Mouse (Mus musculus): ENCODE results near the gene Atp8b5. TPM values are rescaled to one million over a fixed set of nuclear protein-coding genes. Genes with fewer than 3 reads are reported as not detected.

The Atp8b5 gene
- polyA plus RNA-seq, 2 experiments: 0.06 TPM; not detected in 1

DNA sequence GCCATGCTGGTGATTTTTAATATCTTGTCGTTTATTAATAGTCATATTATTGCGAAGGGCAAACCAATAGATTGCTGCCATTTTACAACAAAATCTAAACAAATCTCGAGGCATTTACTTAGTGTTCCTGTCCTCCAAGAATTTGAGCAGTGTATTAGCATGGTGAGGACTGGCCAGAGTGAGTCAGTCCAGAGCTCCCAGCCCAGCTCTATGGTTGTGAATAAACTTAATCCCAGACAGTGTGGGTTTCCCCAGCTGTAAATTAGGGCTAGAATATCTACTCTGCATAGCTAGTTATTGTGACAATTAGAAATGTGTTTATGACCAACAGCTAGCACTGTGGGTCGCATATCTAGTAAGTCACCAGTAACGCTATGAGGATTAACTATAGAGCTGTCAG lies 129.4 kb downstream of the Atp8b5 start:
- no peaks in the 10 kb centered on the region for H3K36me3 ChIP-seq (replicated peaks; ENCODE audit: control insufficient read depth, insufficient read depth, low read depth)
- WGBS (ENCODE audit: insufficient replicate concordance): 66% methylated on average over 5 of the region's 5 CpGs
- H3K27ac ChIP-seq: no peak overlapping the region
- DNase-seq (ENCODE audit: low read depth in 3 of 3, low spot score in 3 of 3) (no peak), ATAC-seq (ENCODE audit: insufficient read depth) (no peak)
- no peak overlapping the region for H3K9ac ChIP-seq (replicated peaks)
- H3K4me3 ChIP-seq (ENCODE audit: insufficient read depth in 1 of 2, low read depth in 2 of 2, low read length in 2 of 2): no peak overlapping the region
- peaks cover 0 to 6% of the 10 kb centered on the region in 2 experiments; a peak in 1 of 4 replicates for H3K4me1 ChIP-seq (replicated peaks; ENCODE audit: control insufficient read depth in 2 of 2, insufficient read depth in 2 of 2, low read length in 1 of 2)
- H3K27me3 ChIP-seq (ENCODE audit: control insufficient read depth, insufficient read depth, low read length): no peaks in the 10 kb centered on the region
- no peak overlapping the region for H3K4me2 ChIP-seq (ENCODE audit: low read depth)
- no peaks in the 10 kb centered on the region for H3K9me3 ChIP-seq (ENCODE audit: control insufficient read depth, low read length)
- TF ChIP-seq EP300 (IDR thresholded peaks at IDR 0.05; ENCODE audit: low read depth) (no peak), CTCF (IDR thresholded peaks at IDR 0.05; ENCODE audit: low read depth) (no peak)

DNA sequence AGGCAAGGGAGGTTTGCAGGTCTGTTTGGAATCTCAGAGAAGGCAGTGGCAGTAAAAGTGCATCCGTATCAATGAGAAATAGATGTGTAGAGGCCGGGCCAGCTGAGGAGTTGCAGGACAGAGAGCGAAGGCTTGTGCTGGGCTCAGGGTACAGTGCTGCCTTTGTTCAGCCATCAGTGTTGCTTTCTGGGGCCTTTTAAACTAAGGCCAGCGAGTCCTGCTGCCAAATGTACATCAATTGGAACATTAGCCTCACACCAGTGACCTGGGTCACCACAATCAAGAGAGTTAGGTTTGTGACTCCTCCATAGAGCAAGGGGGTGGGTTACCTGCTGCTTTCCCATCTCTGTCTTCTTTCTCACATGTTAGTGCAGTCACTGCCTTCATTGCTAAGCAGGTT lies 131.1 kb downstream of the Atp8b5 start:
- ATAC-seq (ENCODE audit: insufficient read depth): no peak
- no peak for DNase-seq (ENCODE audit: low read depth in 3 of 3, low spot score in 3 of 3)
- no peak overlapping the region for H3K4me2 ChIP-seq (ENCODE audit: low read depth)
- no peaks in the 10 kb centered on the region for H3K36me3 ChIP-seq (replicated peaks; ENCODE audit: control insufficient read depth, insufficient read depth, low read depth)
- no peak overlapping the region for H3K27ac ChIP-seq
- TF ChIP-seq CTCF (IDR thresholded peaks at IDR 0.05; ENCODE audit: low read depth) (no peak), EP300 (IDR thresholded peaks at IDR 0.05; ENCODE audit: low read depth) (no peak)
- whole genome bisulfite sequencing (ENCODE audit: insufficient replicate concordance): 59% methylated on average over 4 of the region's 4 CpGs
- H3K4me3 ChIP-seq (ENCODE audit: insufficient read depth in 1 of 2, low read depth in 2 of 2, low read length in 2 of 2): no peak overlapping the region
- H3K9me3 ChIP-seq (ENCODE audit: control insufficient read depth, low read length): no peaks in the 10 kb centered on the region
- H3K9ac ChIP-seq (replicated peaks): no peak overlapping the region
- H3K4me1 ChIP-seq (replicated peaks; ENCODE audit: control insufficient read depth in 2 of 2, insufficient read depth in 2 of 2, low read length in 1 of 2): peaks cover 0 to 4% of the 10 kb centered on the region in 2 experiments; a peak in 1 of 4 replicates
- no peaks in the 10 kb centered on the region for H3K27me3 ChIP-seq (ENCODE audit: control insufficient read depth, insufficient read depth, low read length)

- no peak for DNase-seq (ENCODE audit: low read depth in 3 of 3, low spot score in 3 of 3)
- Histone ChIP-seq H3K27ac (no peak overlapping the region), H3K4me2 (ENCODE audit: low read depth) (no peak overlapping the region), H3K9me3 (ENCODE audit: control insufficient read depth, low read length) (no peaks in the 10 kb centered on the region), H3K36me3 (replicated peaks; ENCODE audit: control insufficient read depth, insufficient read depth, low read depth) (no peaks in the 10 kb centered on the region), H3K9ac (replicated peaks) (no peak overlapping the region), H3K4me1 (replicated peaks; ENCODE audit: control insufficient read depth in 2 of 2, insufficient read depth in 2 of 2, low read length in 1 of 2) (peaks cover 0 to 4% of the 10 kb centered on the region in 2 experiments; a peak in 1 of 4 replicates), H3K27me3 (ENCODE audit: control insufficient read depth, insufficient read depth, low read length) (no peaks in the 10 kb centered on the region), H3K4me3 (ENCODE audit: insufficient read depth in 1 of 2, low read depth in 2 of 2, low read length in 2 of 2) (no peak overlapping the region)
- no peak for ATAC-seq (ENCODE audit: insufficient read depth)
- 48% methylated on average over 17 of the region's 17 CpGs for WGBS (ENCODE audit: insufficient replicate concordance)
- no peak for TF ChIP-seq CTCF (IDR thresholded peaks at IDR 0.05; ENCODE audit: low read depth)
- no peak for TF ChIP-seq EP300 (IDR thresholded peaks at IDR 0.05; ENCODE audit: low read depth)
These were observed 131.9 kb downstream of the Atp8b5 start for GRCm38 (mm10) chr4:43398829-43399331.

GRCm38 (mm10) chr4:43399391-43400131 lies 132.6 kb downstream of the Atp8b5 start:
- no peaks in the 10 kb centered on the region for H3K27me3 ChIP-seq (ENCODE audit: control insufficient read depth, insufficient read depth, low read length)
- TF ChIP-seq CTCF (IDR thresholded peaks at IDR 0.05; ENCODE audit: low read depth) (no peak), EP300 (IDR thresholded peaks at IDR 0.05; ENCODE audit: low read depth) (no peak)
- 69% methylated on average over 31 of the region's 31 CpGs for WGBS (ENCODE audit: insufficient replicate concordance)
- no peaks in the 10 kb centered on the region for H3K36me3 ChIP-seq (replicated peaks; ENCODE audit: control insufficient read depth, insufficient read depth, low read depth)
- H3K9me3 ChIP-seq (ENCODE audit: control insufficient read depth, low read length): no peaks in the 10 kb centered on the region
- H3K9ac ChIP-seq (replicated peaks): no peak overlapping the region
- peaks cover 0 to 4% of the 10 kb centered on the region in 2 experiments; a peak in 1 of 4 replicates for H3K4me1 ChIP-seq (replicated peaks; ENCODE audit: control insufficient read depth in 2 of 2, insufficient read depth in 2 of 2, low read length in 1 of 2)
- no peak for ATAC-seq (ENCODE audit: insufficient read depth)
- no peak overlapping the region for H3K4me3 ChIP-seq (ENCODE audit: insufficient read depth in 1 of 2, low read depth in 2 of 2, low read length in 2 of 2)
- no peak overlapping the region for H3K27ac ChIP-seq
- DNase-seq (ENCODE audit: low read depth in 3 of 3, low spot score in 3 of 3): no peak
- H3K4me2 ChIP-seq (ENCODE audit: low read depth): no peak overlapping the region

DNA sequence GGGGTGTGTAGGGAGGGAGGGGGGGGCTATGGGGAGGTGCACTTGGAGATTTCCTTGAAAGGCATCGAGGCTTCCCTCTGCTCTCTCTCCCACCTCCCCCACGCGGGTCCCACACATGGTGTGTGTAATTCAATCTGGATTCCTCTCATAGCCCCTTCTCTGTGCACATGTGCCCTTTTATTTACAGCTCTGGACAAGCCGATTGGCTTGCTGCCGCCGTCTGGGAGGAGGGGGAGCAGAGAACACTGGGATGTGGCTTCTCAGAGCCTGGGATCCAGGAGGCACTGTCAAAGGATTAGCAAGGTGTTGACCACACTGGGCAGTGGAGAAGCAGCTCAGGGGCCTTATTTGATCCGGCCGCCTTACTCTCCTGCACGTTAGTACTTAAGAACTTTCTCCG lies 134.0 kb downstream of the Atp8b5 start:
- Histone ChIP-seq H3K9ac (replicated peaks) (no peak overlapping the region), H3K4me3 (ENCODE audit: insufficient read depth in 1 of 2, low read depth in 2 of 2, low read length in 2 of 2) (no peak overlapping the region), H3K36me3 (replicated peaks; ENCODE audit: control insufficient read depth, insufficient read depth, low read depth) (no peaks in the 10 kb centered on the region), H3K4me1 (replicated peaks; ENCODE audit: control insufficient read depth in 2 of 2, insufficient read depth in 2 of 2, low read length in 1 of 2) (no peaks in the 10 kb centered on the region), H3K4me2 (ENCODE audit: low read depth) (no peak overlapping the region), H3K27me3 (ENCODE audit: control insufficient read depth, insufficient read depth, low read length) (no peaks in the 10 kb centered on the region), H3K27ac (no peak overlapping the region), H3K9me3 (ENCODE audit: control insufficient read depth, low read length) (no peaks in the 10 kb centered on the region)
- TF ChIP-seq CTCF (IDR thresholded peaks at IDR 0.05; ENCODE audit: low read depth) (no peak), EP300 (IDR thresholded peaks at IDR 0.05; ENCODE audit: low read depth) (no peak)
- WGBS (ENCODE audit: insufficient replicate concordance): 42% methylated on average over 10 of the region's 10 CpGs
- no peak for ATAC-seq (ENCODE audit: insufficient read depth)
- DNase-seq (ENCODE audit: low read depth in 3 of 3, low spot score in 3 of 3): no peak

All from liver, embryonic 14.5 days (tissue).